Mouse (Mus musculus) olfactory bulb, adult 2 months (tissue): Measurements from ENCODE around the gene Nrxn2.

ENCODE experiments used
- CTCF ChIP-seq: fragments of 200-500 bp; IDR thresholded peaks from 2 replicates; pipeline ENCODE4 v1.5.1; 2012; ENCODE audit warnings: low read depth, mild to moderate bottlenecking, low read length, moderate library complexity; ENCODE audit not compliant: insufficient read depth
- POLR2A ChIP-seq: fragments of 200-500 bp; IDR thresholded peaks from 2 replicates; pipeline ENCODE4 v1.6.1; 2012; ENCODE audit warnings: mild to moderate bottlenecking, low read depth, low read length, moderate library complexity; ENCODE audit not compliant: insufficient read depth

DNA sequence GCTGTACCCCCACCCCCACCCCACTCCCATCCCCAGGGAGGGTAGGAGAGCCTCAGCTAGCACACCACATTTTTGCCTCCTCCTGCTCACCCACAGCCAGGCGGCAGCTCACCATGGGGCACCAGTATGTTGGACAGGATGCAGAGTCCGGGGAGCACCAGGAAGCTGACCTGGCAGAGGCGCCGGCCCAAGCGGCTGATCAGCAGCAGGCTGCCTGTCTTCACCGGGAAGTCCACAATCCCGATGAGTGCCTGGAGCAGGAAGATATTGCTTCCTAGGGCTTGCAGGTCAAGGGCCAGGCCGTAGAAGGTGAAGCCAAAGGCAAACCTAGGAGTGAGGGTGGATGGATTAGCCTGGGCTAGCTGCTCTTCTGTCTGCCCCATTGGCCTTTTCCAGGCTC, 119.0 kb downstream of the Nrxn2 start:
- TF ChIP-seq POLR2A, result no peak
- TF ChIP-seq CTCF, result no peak
